Mouse (Mus musculus): ENCODE measurements around the gene Nexn.
"Not testable (repeated sequence)": the region's sequence is repeated elsewhere in the genome, so short reads cannot be mapped to it uniquely, and the experiment has no call there.

The Nexn gene

GRCm38 (mm10) chr3:152231333-152232100 lies 34.6 kb downstream of the Nexn start:
- no peak for DNase-seq

GRCm38 (mm10) chr3:152229271-152229670 lies 36.9 kb downstream of the Nexn start:
- DNase-seq = no peak

GRCm38 (mm10) chr3:152228843-152229242 lies 37.3 kb downstream of the Nexn start:
- no peak for DNase-seq

- DNase-seq = no peak
Measured at GRCm38 (mm10) chr3:152225906-152226305, 40.2 kb downstream of the Nexn start.

- no peak for DNase-seq
Measured at GRCm38 (mm10) chr3:152224918-152225317, 41.2 kb downstream of the Nexn start.

GRCm38 (mm10) chr3:152213416-152213815 lies 52.7 kb downstream of the Nexn start:
- DNase-seq = no peak

- DNase-seq = no peak
Measured at GRCm38 (mm10) chr3:152211731-152212279, 54.3 kb downstream of the Nexn start.

GRCm38 (mm10) chr3:152210728-152211391 lies 55.3 kb downstream of the Nexn start:
- DNase-seq = peak; percentile 67

- DNase-seq = peak; percentile 99
Measured at GRCm38 (mm10) chr3:152209967-152210634, 56.0 kb downstream of the Nexn start, which contains the start of the genes Dnajb4 and Fubp1. Gene Dnajb4 (minus strand): TSS chr3:152210302. Gene Fubp1 (plus strand): TSS chr3:152210422.

- no peak for DNase-seq
Measured at GRCm38 (mm10) chr3:152209177-152209966, 56.8 kb downstream of the Nexn start.

GRCm38 (mm10) chr3:152208096-152208885 lies 57.9 kb downstream of the Nexn start:
- no peak for DNase-seq

- no peak for DNase-seq
Measured at GRCm38 (mm10) chr3:152207156-152207555, 59.0 kb downstream of the Nexn start.

- no peak for DNase-seq
Measured at GRCm38 (mm10) chr3:152204577-152204976, 61.6 kb downstream of the Nexn start.

GRCm38 (mm10) chr3:152203996-152204395 lies 62.2 kb downstream of the Nexn start:
- no peak for DNase-seq

- DNase-seq = no peak
Measured at GRCm38 (mm10) chr3:152203411-152203810, 62.7 kb downstream of the Nexn start.

GRCm38 (mm10) chr3:152202942-152203341 lies 63.2 kb downstream of the Nexn start:
- no peak for DNase-seq

- DNase-seq = no peak
Measured at GRCm38 (mm10) chr3:152201651-152202050, 64.5 kb downstream of the Nexn start.

GRCm38 (mm10) chr3:152201181-152201580 lies 65.0 kb downstream of the Nexn start:
- no peak for DNase-seq

GRCm38 (mm10) chr3:152199125-152199524 lies 67.0 kb downstream of the Nexn start:
- no peak for DNase-seq

- not testable (repeated sequence) for DNase-seq
Measured at GRCm38 (mm10) chr3:152197246-152197645, 68.9 kb downstream of the Nexn start.

GRCm38 (mm10) chr3:152193635-152194097 lies 72.5 kb downstream of the Nexn start:
- peak; percentile 72 for DNase-seq

Data from cerebellum, adult 11 months (tissue).